Mouse (Mus musculus) gastrocnemius, postnatal 4 days (tissue): ENCODE measurements at regions not wholly inside any gene's neighbourhood (a gene's known extent, or its start where the extent isn't known, plus 50 kb on each side); places are given as distances from the start of the nearest gene placed in this dataset.

Experiments
- DNase-seq, 2 experiments: peaks; one replicate each; pipeline ENCODE4 v3.0.0; 2021 to 2022; ENCODE audit warnings: low spot score in 2 of 2, mixed read lengths in 2 of 2

GRCm38 (mm10) chr6:58752496-58752895 is 78.8 kb upstream of the Herc3 start:
- DNase-seq = no peak

- DNase-seq = no peak
Observed at GRCm38 (mm10) chr6:58756309-58757015, 74.8 kb upstream of the Herc3 start.

- no peak for DNase-seq
Observed at GRCm38 (mm10) chr6:58757339-58757738, 73.9 kb upstream of the Herc3 start.

GRCm38 (mm10) chr6:58770654-58771218 is 60.5 kb upstream of the Herc3 start:
- peak; percentile 19 to 50 for DNase-seq

- DNase-seq = no peak
Observed at GRCm38 (mm10) chr6:58772014-58772413, 59.3 kb upstream of the Herc3 start.
